Mouse (Mus musculus) urinary bladder, adult 18-20 months (tissue): ENCODE measurements around the gene Rbfox2.

ENCODE experiments used
- DNase-seq, 2 experiments: peaks; one replicate each; pipeline ENCODE4 v3.0.0; 2022; ENCODE audit warnings: low spot score in 2 of 2, mixed read lengths in 2 of 2

Gene Rbfox2

GRCm38 (mm10) chr15:77104349-77105158, 202.2 kb downstream of the Rbfox2 start:
- no peak for DNase-seq

DNA sequence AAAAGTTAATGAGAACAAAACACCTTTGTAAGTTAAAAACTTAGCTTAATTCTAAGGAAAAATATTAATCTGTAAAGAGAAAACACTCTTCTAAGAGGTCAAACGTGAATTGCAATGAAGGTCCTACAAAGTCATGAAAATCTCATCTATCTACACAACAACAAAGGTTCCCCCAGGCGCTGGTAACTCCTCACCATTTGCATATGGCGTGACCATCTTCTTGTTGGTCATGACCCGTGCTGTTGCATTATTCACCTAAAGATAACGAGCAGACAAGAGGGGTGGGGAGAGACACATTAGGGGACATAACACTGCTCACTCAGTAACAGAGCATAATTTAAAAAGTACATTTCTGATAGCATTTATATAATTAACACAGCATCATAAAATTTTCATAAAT, 204.1 kb downstream of the Rbfox2 start:
- DNase-seq: no peak

DNA sequence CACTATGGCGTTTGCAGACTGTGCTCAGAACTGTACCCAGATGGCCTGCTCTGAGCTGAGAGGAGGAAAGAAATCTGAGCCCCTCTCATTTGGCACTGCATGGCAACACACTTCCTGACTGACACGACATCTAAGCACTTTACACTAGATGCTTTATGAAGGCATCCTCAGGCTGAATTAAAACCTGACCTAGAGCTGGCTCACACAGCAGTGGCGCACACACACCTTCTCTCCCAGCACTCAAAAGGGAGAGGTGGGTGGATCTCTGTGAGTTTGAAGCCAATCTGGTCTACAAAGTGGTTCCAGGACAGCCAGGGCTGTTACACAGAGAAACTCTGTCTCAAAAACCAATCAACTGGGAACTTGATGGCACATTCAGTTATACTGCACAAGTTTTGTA, 207.0 kb downstream of the Rbfox2 start:
- no peak for DNase-seq

GRCm38 (mm10) chr15:77097358-77097757, 209.4 kb downstream of the Rbfox2 start:
- DNase-seq: no peak

DNA sequence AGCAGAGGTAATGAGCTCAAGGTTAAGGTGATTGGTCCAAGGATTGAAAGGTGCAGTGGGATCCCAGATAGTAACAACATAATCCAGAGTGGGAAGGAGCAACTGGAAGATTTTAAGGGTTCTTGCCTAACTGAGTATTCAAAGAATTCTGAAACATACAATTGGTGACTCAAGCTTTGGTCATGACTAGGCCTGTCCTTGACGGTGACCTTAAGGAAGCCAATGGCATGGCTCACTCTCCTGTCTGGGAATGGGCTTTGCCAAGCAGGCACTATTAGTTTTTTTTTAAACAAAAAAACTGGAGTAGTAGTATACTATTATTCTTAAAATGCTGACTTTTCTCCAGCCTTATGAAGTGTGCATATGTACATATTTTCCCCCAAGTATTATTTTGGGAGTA, 211.6 kb downstream of the Rbfox2 start:
- DNase-seq: no peak

- no peak for DNase-seq
These were observed 212.4 kb downstream of the Rbfox2 start for GRCm38 (mm10) chr15:77094431-77094830.

DNA sequence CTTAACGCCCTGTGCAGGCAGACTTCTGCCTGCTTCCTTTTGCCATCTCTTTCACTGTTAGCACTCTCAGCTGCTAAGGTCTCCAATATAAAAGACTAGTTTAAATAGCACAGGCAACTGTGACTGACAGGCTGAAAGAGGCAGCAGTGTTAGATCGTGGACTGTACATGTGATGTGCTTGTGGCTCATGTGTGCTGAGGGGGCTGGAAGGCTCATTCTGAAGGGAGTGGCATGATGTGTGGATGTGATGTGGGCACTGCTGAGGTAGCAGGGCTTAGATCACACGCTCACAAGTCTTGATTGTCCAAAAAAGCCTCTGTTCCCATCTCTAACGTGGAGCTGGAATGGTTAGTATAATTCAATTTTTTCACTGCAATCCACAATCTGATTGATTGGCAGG, 215.4 kb downstream of the Rbfox2 start:
- DNase-seq: no peak

DNA sequence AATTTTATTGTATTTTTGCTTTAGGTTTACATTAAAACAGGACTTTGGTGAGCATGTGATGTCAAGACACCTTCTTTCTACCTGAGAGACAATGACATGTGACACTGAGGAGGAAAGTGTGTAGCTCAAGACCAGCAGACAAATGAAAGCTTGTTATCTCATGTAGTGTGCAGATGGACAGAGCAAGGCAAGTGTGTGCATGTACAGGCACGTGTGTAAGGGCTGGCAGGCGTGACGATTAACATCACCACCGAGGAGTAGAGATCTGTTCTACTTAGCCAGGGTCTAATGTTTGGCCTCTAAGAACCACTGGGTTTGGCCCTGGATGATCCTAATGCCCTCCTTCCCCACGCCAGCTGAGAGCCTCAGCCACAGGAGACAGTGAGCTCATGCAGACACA, 216.3 kb downstream of the Rbfox2 start:
- DNase-seq: no peak

GRCm38 (mm10) chr15:77089249-77089648, 217.6 kb downstream of the Rbfox2 start:
- no peak for DNase-seq

DNA sequence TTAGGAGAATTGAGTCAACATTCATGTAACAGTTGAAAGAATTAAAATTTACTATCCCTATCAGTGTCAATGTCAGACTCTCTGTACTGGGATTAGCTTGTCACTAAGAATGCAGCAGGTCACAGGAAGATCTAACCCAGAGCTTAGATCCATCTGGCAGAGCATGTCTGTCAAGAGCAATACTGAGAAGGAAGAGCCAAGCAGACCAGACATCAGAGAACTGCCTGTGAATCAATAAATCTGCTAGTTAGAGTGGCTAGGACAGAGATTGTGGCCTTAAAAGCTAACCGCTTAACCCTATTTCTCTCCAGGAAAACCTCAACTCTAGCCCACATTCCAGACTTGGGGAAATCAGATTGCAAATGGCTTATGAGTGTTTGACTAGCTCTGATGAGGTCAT, 220.3 kb downstream of the Rbfox2 start:
- no peak for DNase-seq

DNA sequence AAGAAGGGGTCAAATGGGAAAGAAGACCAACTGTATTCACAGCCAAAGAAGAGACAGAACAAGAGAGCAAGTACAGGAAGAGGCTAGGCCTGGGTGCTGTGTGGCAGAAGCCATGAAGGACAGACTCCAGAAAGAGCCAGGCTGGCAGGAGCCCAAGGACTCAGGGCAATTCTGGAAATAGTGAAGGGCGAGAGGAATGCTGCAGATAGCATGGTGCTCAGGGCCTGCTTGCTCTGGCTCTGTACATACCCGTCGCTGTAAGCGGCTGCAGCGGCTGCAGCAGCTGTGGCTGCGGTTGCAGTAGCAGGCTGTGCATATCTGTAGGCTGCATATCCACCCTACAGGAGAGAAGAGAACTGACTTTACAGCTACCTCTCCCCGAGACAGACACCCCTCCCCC, 221.0 kb downstream of the Rbfox2 start:
- DNase-seq: no peak

DNA sequence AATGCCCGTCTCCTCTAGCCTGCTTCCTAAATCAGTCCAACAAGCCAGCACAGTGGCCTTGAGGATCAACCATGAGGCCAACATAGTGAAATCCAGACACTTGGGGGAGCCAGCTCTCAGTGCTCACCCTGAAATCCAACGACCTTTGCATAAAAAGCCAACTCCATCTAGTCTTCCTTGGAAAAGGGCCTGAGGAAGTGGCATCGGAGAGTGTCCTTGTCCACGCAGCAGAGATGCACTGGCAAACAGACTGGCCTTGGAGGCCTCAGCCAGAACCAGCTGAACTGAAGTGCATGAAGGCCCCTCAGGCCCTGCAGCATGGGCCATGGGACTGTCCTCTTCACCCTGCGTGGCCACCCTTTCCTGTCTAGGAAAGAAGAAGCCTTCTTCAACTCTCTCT, 225.3 kb downstream of the Rbfox2 start:
- DNase-seq: no peak

DNA sequence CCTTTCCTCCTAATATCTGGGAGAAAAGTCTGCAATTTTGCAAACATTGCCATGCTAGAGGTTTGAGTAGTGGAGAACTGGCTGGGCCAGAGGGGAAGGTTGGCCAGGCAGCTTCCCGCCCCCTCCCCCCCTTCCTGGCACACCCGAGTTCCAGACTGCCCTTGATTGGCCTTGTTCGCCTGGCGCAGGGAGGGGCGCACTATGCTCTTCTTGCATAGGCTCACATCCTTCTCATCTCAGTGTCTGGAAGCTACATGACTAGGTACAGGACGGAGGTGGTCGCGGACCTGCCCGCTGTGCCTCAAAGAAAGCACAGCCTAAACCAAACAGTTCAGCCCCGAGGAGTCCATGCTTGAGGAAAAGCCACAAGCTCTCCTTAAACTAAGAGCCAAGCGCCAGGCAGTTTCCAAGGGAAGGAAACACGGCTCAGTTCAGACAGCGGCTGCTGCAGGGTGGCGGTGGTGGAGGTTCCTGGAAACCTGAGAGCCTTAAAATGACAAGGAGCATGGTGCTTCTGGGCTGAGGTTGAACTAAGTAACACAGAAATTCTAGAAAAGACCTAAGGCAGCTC, 226.0 kb downstream of the Rbfox2 start:
- no peak for DNase-seq

- DNase-seq: peak in 1 of 2 experiments; percentile 34
These were observed 226.9 kb downstream of the Rbfox2 start for GRCm38 (mm10) chr15:77079890-77080361.

GRCm38 (mm10) chr15:77079256-77079822, 227.5 kb downstream of the Rbfox2 start:
- DNase-seq: no peak

DNA sequence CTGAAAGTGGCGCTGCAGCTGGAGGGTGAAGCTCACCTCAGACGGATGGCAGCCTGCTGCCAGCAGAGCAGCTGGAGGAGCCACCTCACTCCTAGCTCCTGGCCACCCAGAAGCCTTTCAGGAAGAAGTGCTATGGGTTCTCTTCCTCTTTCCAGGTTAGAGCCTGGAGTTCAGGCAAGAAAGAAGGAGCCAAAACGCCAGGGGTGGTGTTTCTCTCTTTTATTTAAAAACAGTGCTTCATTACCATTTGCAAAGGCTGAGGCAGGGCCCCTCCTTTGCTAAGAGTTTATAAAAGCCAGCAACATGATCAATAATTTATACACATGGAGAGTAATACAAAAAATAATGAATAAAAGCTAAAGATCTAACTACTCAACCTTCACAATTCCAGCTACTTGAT, 228.0 kb downstream of the Rbfox2 start:
- DNase-seq: no peak

- no peak for DNase-seq
These were observed 228.9 kb downstream of the Rbfox2 start for GRCm38 (mm10) chr15:77077906-77078305.

GRCm38 (mm10) chr15:77076523-77076922, 230.3 kb downstream of the Rbfox2 start:
- DNase-seq: no peak

- DNase-seq: no peak
These were observed 234.1 kb downstream of the Rbfox2 start for GRCm38 (mm10) chr15:77072556-77073163.

DNA sequence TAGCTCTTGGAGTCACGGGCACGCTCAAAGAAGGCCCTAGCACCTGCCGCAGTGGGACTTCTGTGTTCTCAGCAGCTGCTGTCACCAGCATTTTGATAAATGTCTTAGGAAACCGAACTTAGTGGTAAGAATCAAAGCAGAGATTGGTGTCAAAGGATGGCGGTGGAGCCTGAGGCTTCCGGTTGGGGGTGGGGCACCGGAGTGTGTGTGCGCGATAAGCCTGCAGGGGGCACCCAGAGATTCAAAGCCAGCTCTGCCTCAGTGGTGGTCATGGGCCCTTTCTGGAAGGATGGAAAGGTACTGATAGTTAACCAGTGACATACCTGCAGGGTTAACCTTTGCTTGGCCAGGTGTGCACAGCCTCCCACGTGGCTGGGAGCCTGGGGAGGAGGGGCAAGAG, 235.3 kb downstream of the Rbfox2 start:
- DNase-seq: no peak

DNA sequence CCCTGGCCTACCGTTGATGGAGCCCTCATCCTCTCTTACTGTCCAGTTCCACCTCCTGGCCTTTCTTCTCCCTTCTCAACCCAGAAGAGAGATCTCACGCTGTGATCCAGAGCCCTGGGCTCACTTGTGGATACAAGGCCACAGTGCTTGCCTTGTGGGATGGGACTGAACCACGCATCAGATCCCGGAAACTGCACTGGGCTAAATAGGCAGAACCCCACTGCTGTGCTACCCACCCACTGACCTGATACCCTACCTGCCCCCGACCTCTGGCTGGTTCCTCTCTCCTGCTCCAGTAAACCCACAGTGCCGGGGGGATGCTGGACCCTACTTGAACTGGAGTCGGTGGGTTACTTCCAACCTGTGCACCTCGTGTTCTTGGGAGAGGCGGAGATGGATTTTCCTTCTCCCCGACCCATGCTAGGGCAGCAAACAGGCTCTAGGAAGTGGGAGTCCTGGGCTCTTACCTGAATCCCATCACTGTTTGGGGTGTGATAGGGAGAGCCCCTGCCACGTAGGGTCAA, 236.0 kb downstream of the Rbfox2 start:
- no peak for DNase-seq

- no peak for DNase-seq
These were observed 237.8 kb downstream of the Rbfox2 start for GRCm38 (mm10) chr15:77069019-77069418.
